Mouse (Mus musculus): ENCODE measurements at regions not wholly inside any gene's neighbourhood (a gene's known extent, or its start where the extent isn't known, plus 50 kb on each side); places are given as distances from the start of the nearest gene placed in this dataset.

DNA sequence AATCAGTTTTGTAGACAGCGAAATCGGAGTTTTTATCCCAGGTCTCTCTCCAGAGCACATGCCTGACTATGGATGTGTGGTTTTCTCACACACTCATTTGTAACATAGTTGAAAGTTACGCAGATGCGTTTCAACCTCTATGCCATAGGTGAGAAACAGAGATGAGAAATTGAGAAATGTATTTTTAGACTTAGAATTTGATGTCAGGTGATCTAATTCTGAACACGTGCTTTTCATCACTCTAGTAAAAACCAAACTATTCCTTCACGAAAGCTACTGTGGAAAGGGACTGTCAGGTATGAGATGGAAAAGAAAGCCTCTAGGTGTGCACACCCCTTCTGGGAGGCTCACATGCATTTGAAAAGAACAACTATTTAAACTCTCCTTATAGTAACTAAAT, 96.8 kb upstream of the Fndc3a start:
- TF ChIP-seq CTCF (conservative IDR thresholded peaks at IDR 0.05 in 1 of 2, IDR thresholded peaks at IDR 0.05 in 1 of 2; ENCODE audit: low read depth in 2 of 2, low read length in 2 of 2): no peak
- TF ChIP-seq USF2 (conservative IDR thresholded peaks at IDR 0.05; ENCODE audit: low read depth, low read length): peak; percentile 30; the same call in 1 of the 2 replicates
- no peak for TF ChIP-seq HCFC1 (IDR thresholded peaks at IDR 0.05; ENCODE audit: low read depth, low read length)
- TF ChIP-seq GABPA (IDR thresholded peaks at IDR 0.05; ENCODE audit: insufficient replicate concordance, low read depth, low read length): no peak
- no peak for TF ChIP-seq POLR2A (IDR thresholded peaks at IDR 0.05; ENCODE audit: low read depth, low read length)
- TF ChIP-seq EP300 (IDR thresholded peaks at IDR 0.05; ENCODE audit: low read length): no peak
